Mouse (Mus musculus): ENCODE measurements around the gene Syt17. TPM values are rescaled to one million over a fixed set of nuclear protein-coding genes. Genes with fewer than 3 reads are reported as not detected.
A peak's percentile ranks its signal among the peaks of the same experiment; 100 is the strongest.

Gene Syt17
- polyA plus RNA-seq, 1 experiment from 2014 or later = 1.3 TPM

GRCm38 (mm10) chr7:118447291-118448133 lies 510 bp downstream of the Syt17 start:
- Histone ChIP-seq H3K27ac (peak overlapping the region; percentile 64), H3K36me3 (no peaks in the 10 kb centered on the region), H3K27me3 (ENCODE audit: insufficient read depth, poor library complexity, severe bottlenecking) (peaks cover 68% of the 10 kb centered on the region), H3K4me3 (peak overlapping the region; percentile 73), H3K4me1 (peaks cover 27% of the 10 kb centered on the region), H3K9me3 (no peaks in the 10 kb centered on the region)
- no peak for DNase-seq (ENCODE audit: low spot score)
- WGBS = under 1% methylated on average over 65 of the region's 65 CpGs

- no peak for DNase-seq (ENCODE audit: low spot score)
- Histone ChIP-seq H3K9me3 (no peaks in the 10 kb centered on the region), H3K36me3 (no peaks in the 10 kb centered on the region), H3K27me3 (ENCODE audit: insufficient read depth, poor library complexity, severe bottlenecking) (peaks cover 76% of the 10 kb centered on the region), H3K27ac (no peak overlapping the region), H3K4me1 (peaks cover 27% of the 10 kb centered on the region), H3K4me3 (no peak overlapping the region)
- 39% methylated on average over 7 of the region's 7 CpGs for WGBS
These were observed 4.0 kb downstream of the Syt17 start for GRCm38 (mm10) chr7:118443895-118444485.

GRCm38 (mm10) chr7:118443371-118443770 lies 4.7 kb downstream of the Syt17 start:
- 1% methylated on average over 9 of the region's 9 CpGs for WGBS
- no peaks in the 10 kb centered on the region for H3K9me3 ChIP-seq
- H3K36me3 ChIP-seq = no peaks in the 10 kb centered on the region
- no peak for DNase-seq (ENCODE audit: low spot score)
- H3K27me3 ChIP-seq (ENCODE audit: insufficient read depth, poor library complexity, severe bottlenecking) = peaks cover 75% of the 10 kb centered on the region
- no peak overlapping the region for H3K4me3 ChIP-seq
- H3K4me1 ChIP-seq = peaks cover 24% of the 10 kb centered on the region
- no peak overlapping the region for H3K27ac ChIP-seq

- 67% methylated on average over 6 of the region's 6 CpGs for WGBS
- H3K36me3 ChIP-seq = no peaks in the 10 kb centered on the region
- peaks cover 60% of the 10 kb centered on the region for H3K27me3 ChIP-seq (ENCODE audit: insufficient read depth, poor library complexity, severe bottlenecking)
- H3K4me1 ChIP-seq = peaks cover 7% of the 10 kb centered on the region; the same call in 1 of the 2 replicates
- H3K4me3 ChIP-seq = no peak overlapping the region
- no peak overlapping the region for H3K27ac ChIP-seq
- DNase-seq (ENCODE audit: low spot score) = no peak
- H3K9me3 ChIP-seq = no peaks in the 10 kb centered on the region
These were observed 6.5 kb downstream of the Syt17 start for GRCm38 (mm10) chr7:118441535-118441934.

- Histone ChIP-seq H3K9me3 (no peaks in the 10 kb centered on the region), H3K4me3 (no peak overlapping the region), H3K27ac (no peak overlapping the region), H3K4me1 (no peaks in the 10 kb centered on the region), H3K36me3 (no peaks in the 10 kb centered on the region), H3K27me3 (ENCODE audit: insufficient read depth, poor library complexity, severe bottlenecking) (peaks cover 19% of the 10 kb centered on the region; the same call in 1 of the 2 replicates)
- DNase-seq (ENCODE audit: low spot score) = no peak
- 54% methylated on average over 7 of the region's 7 CpGs for WGBS
These were observed 10.8 kb downstream of the Syt17 start for GRCm38 (mm10) chr7:118437101-118437802.

GRCm38 (mm10) chr7:118428937-118429336 lies 19.1 kb downstream of the Syt17 start:
- H3K27ac ChIP-seq = no peak overlapping the region
- 0 out of 2 replicates have a peak, but pooled peaks cover 2% of the 10 kb centered on the region for H3K4me1 ChIP-seq
- no peaks in the 10 kb centered on the region for H3K9me3 ChIP-seq
- no peak overlapping the region for H3K4me3 ChIP-seq
- WGBS = 51% methylated on average over 2 of the region's 2 CpGs
- no peaks in the 10 kb centered on the region for H3K27me3 ChIP-seq (ENCODE audit: insufficient read depth, poor library complexity, severe bottlenecking)
- no peak for DNase-seq (ENCODE audit: low spot score)
- H3K36me3 ChIP-seq = no peaks in the 10 kb centered on the region

GRCm38 (mm10) chr7:118419491-118420180 lies 28.4 kb downstream of the Syt17 start:
- Histone ChIP-seq H3K27me3 (ENCODE audit: insufficient read depth, poor library complexity, severe bottlenecking) (no peaks in the 10 kb centered on the region), H3K4me1 (no peaks in the 10 kb centered on the region), H3K9me3 (no peaks in the 10 kb centered on the region), H3K4me3 (no peak overlapping the region), H3K27ac (no peak overlapping the region), H3K36me3 (no peaks in the 10 kb centered on the region)
- no peak for DNase-seq (ENCODE audit: low spot score)
- WGBS = 61% methylated on average over 6 of the region's 6 CpGs

- Histone ChIP-seq H3K27ac (no peak overlapping the region), H3K27me3 (ENCODE audit: insufficient read depth, poor library complexity, severe bottlenecking) (no peaks in the 10 kb centered on the region), H3K36me3 (no peaks in the 10 kb centered on the region), H3K4me1 (no peaks in the 10 kb centered on the region), H3K4me3 (no peak overlapping the region), H3K9me3 (no peaks in the 10 kb centered on the region)
- no peak for DNase-seq (ENCODE audit: low spot score)
- 83% methylated on average over 3 of the region's 3 CpGs for WGBS
These were observed 33.8 kb downstream of the Syt17 start for GRCm38 (mm10) chr7:118414183-118414582.

- WGBS = 78% methylated on average over 3 of the region's 3 CpGs
- H3K9me3 ChIP-seq = no peaks in the 10 kb centered on the region
- DNase-seq (ENCODE audit: low spot score) = no peak
These were observed 36.1 kb downstream of the Syt17 start for GRCm38 (mm10) chr7:118411877-118412276.

GRCm38 (mm10) chr7:118409421-118409820 lies 38.6 kb downstream of the Syt17 start:
- Histone ChIP-seq H3K27ac (no peak overlapping the region), H3K36me3 (no peaks in the 10 kb centered on the region), H3K27me3 (ENCODE audit: insufficient read depth, poor library complexity, severe bottlenecking) (peaks cover 3% of the 10 kb centered on the region; the same call in 1 of the 2 replicates), H3K9me3 (no peaks in the 10 kb centered on the region), H3K4me1 (no peaks in the 10 kb centered on the region), H3K4me3 (no peak overlapping the region)
- DNase-seq (ENCODE audit: low spot score) = no peak
- 24% methylated on average over 2 of the region's 2 CpGs for WGBS

More at GRCm38 (mm10) chr7:118411877-118412276, 36.1 kb downstream of the Syt17 start:
- H3K27me3 ChIP-seq (ENCODE audit: insufficient read depth, poor library complexity, severe bottlenecking) = no peaks in the 10 kb centered on the region
- H3K4me1 ChIP-seq = no peaks in the 10 kb centered on the region
- no peaks in the 10 kb centered on the region for H3K36me3 ChIP-seq
- no peak overlapping the region for H3K27ac ChIP-seq
- H3K4me3 ChIP-seq = no peak overlapping the region

- no peak overlapping the region for H3K27ac ChIP-seq
- no peak for DNase-seq (ENCODE audit: low spot score)
- no peak overlapping the region for H3K4me3 ChIP-seq
- H3K27me3 ChIP-seq (ENCODE audit: insufficient read depth, poor library complexity, severe bottlenecking) = peaks cover 5% of the 10 kb centered on the region; the same call in 1 of the 2 replicates
- no peaks in the 10 kb centered on the region for H3K9me3 ChIP-seq
- no peaks in the 10 kb centered on the region for H3K4me1 ChIP-seq
- H3K36me3 ChIP-seq = no peaks in the 10 kb centered on the region
These were observed 42.8 kb downstream of the Syt17 start for GRCm38 (mm10) chr7:118405251-118405650.

GRCm38 (mm10) chr7:118402576-118403022 lies 45.4 kb downstream of the Syt17 start:
- H3K27me3 ChIP-seq (ENCODE audit: insufficient read depth, poor library complexity, severe bottlenecking) = peaks cover 5% of the 10 kb centered on the region
- H3K9me3 ChIP-seq = no peaks in the 10 kb centered on the region
- no peaks in the 10 kb centered on the region for H3K4me1 ChIP-seq
- no peak overlapping the region for H3K27ac ChIP-seq
- no peak for DNase-seq (ENCODE audit: low spot score)
- 67% methylated on average over 3 of the region's 3 CpGs for WGBS
- H3K36me3 ChIP-seq = no peaks in the 10 kb centered on the region
- H3K4me3 ChIP-seq = no peak overlapping the region

Data from heart, embryonic 10.5 days (tissue).